Mouse (Mus musculus): Measurements from ENCODE around the gene Itpr1.
"Not testable (repeated sequence)": the region's sequence is repeated elsewhere in the genome, so short reads cannot be mapped to it uniquely, and the experiment has no call there.

Gene Itpr1

DNA sequence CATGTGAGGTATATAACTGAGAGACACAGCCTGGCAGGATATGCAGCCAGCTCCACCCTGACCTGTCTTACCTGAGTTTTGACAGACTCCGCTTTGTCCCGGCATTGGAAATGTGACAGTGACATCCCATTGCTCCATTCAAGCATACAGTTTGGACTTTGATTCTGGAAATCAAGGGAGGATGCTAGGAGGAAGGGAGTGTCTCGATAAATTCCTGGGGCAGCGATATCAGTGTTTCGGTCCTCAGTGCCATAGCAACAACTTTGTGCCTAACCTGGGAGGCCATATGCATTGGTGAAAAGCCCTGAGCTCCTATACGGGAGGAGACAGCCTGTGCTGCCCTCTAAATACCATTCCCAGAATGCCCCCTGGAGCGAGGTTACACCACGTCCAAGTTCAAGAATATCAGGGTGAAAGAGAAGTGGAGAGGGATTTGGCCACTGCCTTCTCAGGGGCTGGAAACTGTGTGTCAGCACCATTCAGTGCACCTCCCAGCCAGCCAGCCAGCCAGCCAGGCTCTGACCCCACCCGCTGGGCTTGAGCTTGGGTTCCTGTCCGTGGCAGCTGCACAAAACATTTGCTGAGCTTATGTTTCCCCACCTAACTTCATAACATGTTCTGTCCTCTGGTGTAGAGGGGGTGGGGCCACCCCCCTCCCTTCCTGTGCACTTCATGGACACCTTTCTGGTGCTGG lies 319.7 kb downstream of the Itpr1 start:
- DNase-seq (ENCODE audit: inconsistent age in 2 of 2, low spot score in 1 of 2), result peak in 1 of 2 experiments; percentile 46

DNA sequence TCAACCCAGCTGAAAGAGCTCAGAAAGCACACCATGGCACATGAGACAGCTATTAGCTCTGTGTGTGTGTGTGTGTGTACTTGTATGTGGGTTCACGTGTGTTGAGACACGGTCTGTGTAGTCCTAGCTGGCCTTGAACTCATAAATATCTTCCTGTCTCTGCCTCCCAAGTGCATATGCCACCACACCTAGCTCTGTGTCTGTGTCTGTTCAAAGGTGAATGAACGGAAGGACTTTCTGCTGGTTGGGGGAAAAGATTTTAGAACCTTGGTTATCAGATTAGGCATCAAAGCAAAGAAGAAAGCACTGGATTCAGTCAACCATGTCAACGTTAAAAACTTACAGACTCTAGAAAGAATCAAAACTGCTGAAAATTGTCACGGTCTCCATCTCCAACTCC lies 321.2 kb downstream of the Itpr1 start:
- no peak for DNase-seq (ENCODE audit: inconsistent age in 2 of 2, low spot score in 1 of 2)

DNA sequence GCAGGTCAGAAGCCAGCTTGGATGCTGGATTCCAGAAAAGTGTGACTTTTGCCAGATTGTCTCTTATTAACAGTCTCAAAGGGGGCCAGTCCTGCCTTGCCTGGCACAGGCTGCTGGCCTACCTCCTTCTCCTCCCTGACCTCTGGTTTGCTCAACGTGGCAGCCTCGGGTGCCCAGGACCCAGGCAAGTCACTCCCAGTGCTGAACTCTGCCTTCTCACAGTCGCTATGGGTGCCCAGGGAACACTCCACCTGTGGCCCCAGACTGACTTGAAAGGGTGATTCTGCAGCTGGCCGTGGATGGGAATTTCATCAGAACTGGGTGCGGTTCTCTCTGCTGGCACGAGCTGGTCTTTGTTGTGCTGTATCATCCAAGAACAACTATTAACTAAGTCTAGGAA lies 321.7 kb downstream of the Itpr1 start:
- peak in 1 of 2 experiments; percentile 69 for DNase-seq (ENCODE audit: inconsistent age in 2 of 2, low spot score in 1 of 2)

DNA sequence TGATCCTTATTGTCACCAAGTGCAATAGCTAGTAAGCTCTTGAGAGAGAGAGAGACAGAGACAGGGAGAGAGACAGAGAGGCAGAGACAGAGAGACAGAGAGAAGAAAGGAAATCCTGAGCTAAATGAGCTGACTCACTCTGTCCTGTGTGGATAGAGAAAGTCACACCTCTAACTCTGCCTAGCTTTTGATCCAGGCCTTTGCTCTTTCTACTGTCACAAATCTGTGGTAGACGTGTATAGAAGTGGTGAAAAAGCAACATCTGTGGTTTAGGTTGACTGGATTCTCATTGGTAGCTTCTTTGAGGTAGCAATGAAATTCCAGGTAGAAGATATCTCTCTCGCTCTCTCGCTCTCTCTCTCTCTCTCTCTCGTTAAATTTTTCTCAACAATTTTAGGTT lies 322.4 kb downstream of the Itpr1 start:
- DNase-seq (ENCODE audit: inconsistent age in 2 of 2, low spot score in 1 of 2), result no peak

DNA sequence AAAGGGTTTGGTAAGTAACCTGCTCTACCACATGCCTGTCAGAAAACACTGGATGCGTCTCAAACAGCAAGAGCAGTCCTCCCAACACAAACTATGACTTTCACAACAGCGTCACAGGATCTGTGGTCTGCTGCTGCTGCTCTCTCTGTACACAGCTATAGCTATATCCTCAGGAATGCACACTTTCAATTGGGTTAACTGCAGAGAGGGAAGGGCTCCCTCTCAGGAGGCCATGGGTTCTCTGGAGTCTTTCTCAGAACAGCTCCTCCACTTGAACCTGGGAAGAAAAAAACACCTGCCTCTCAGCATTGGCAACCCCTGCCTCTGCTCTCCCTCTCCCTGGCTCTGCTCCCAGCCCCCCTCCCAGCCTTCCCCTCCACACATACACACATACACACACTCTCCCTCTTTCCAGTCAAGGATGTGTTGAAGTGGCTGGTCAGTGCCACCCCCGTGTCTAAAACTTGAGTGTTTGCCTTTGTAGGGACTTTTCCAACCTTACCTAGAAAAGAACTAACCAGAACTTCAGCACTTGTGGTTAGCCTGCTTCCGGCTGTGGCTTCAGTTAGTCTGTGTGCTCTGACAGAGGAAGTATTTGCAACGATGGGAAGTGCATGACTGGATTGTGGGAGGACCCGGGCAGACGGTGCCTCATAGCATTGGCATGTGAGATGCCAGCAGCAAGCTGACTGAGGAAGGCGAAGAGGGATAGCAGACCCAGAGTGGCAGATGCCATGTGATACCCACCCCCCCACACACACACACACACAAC lies 323.8 kb downstream of the Itpr1 start:
- peak in 1 of 2 experiments; percentile 24 for DNase-seq (ENCODE audit: inconsistent age in 2 of 2, low spot score in 1 of 2)

DNA sequence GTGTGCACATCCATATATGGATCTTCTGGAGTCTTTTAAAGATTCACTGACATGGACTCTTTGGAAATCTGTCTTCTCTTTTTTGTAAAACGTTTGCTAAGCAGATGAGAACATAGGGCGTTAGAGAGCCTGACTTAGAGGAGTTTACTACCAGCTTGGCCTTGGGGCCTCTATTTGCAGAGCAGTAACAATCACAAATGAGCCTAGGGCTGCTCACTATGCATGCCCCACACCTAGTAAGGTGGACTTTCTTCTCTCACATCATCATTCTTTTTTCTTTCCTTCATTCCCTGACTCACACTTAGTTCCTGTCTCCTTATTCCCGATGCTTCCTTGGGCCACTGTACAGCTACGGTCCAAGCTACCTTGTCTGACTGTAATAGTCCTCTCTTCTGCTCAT lies 325.5 kb downstream of the Itpr1 start:
- no peak for DNase-seq (ENCODE audit: inconsistent age in 2 of 2, low spot score in 1 of 2)

DNA sequence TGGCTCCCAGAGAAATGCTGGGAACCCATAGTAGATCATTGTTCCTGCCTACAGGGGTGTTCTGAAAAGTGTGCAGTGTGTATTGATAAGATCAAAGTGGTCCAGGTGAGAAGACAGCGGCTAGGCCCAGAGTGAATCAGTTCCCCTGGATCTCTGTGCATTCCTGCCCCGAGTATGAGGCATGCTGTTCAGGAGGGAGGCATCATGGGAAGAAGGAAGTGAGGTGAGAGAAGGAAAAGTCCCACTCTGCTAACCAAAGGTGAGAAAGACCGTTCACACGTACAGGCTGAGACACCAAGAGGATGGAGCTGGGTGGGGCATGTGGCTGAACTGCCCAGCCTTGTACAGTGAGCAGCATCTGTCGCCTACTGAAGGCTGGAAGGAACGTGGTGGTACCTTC lies 327.5 kb downstream of the Itpr1 start:
- no peak for DNase-seq (ENCODE audit: inconsistent age in 2 of 2, low spot score in 1 of 2)

DNA sequence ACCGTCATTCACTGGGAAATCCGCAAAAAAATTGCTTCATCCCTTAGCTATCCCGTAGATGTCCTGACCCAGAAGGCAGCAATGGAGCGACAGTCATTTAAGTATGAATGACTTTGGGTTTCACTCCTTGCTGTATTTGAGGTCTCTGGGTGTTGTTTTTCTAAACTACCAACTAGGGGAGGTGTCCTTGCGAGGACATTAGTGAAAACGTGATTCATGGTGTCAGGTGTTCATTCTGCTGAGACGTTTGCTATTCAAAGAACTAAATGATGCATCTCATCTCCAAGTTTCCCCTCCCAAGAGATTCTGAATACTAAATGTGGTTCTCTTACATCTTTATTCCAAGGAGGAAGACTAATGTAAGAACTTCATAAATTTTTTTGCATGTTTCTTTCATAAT lies 332.0 kb downstream of the Itpr1 start:
- no peak for DNase-seq (ENCODE audit: inconsistent age in 2 of 2, low spot score in 1 of 2)

DNA sequence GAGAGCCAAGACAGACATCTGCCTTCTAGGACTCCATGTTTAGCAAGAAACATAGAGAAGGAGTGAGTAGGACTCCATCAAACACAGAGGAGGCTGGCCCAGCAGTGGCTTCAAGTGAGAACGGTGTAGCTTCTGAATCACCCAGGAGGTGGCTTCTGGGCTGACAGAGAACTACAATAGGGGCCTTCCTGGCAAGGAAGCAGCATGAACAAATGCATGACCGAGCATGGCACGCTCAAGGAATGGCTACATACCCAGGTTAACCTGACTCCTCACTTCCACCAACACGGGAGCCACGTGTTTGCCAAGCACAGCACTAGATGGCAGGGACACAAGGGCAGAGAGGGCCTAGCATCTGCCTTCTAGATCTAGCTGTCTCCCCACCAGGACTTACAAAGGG lies 332.6 kb downstream of the Itpr1 start:
- DNase-seq (ENCODE audit: inconsistent age in 2 of 2, low spot score in 1 of 2), result no peak

DNA sequence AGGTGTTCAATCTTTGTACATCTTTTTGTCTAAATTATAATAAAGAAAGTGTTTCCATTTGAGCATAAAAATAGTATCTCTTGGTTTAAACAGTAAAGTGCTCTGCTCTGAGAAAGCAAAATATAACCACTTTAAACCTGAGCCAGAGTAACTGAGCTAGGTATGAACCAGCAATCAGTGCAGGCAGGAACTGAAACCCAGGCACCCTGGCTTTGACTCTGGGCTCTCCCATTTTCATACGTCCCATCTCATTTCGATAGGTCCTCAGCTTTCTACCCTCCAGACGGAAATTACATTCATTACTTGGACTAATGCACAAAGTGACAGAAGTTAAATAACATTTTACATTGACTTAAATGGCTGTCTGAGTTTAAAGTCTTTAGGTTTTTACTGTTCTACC lies 335.5 kb downstream of the Itpr1 start:
- no peak for DNase-seq (ENCODE audit: inconsistent age in 2 of 2, low spot score in 1 of 2)

DNA sequence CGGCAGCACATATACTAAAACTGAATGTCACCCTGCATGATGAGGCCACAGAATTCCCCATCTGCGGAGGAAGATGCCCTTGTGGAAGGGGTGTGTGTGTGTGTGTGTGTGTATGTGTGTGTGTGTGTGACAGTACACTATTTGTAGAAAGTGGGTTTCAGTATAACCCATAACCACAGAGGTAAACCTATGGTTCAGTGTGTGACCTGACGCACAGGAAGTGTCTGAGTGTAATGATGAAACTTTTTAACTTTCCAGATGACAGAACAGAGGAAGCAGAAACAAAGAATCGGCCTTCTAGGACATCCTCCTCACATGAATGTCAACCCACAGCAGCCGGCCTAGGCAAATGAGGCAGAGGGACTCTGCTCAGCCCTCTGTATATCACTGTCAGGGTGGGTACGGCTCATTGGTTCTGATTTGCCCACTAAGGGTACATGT lies 336.6 kb downstream of the Itpr1 start:
- no peak for DNase-seq (ENCODE audit: inconsistent age in 2 of 2, low spot score in 1 of 2)

DNA sequence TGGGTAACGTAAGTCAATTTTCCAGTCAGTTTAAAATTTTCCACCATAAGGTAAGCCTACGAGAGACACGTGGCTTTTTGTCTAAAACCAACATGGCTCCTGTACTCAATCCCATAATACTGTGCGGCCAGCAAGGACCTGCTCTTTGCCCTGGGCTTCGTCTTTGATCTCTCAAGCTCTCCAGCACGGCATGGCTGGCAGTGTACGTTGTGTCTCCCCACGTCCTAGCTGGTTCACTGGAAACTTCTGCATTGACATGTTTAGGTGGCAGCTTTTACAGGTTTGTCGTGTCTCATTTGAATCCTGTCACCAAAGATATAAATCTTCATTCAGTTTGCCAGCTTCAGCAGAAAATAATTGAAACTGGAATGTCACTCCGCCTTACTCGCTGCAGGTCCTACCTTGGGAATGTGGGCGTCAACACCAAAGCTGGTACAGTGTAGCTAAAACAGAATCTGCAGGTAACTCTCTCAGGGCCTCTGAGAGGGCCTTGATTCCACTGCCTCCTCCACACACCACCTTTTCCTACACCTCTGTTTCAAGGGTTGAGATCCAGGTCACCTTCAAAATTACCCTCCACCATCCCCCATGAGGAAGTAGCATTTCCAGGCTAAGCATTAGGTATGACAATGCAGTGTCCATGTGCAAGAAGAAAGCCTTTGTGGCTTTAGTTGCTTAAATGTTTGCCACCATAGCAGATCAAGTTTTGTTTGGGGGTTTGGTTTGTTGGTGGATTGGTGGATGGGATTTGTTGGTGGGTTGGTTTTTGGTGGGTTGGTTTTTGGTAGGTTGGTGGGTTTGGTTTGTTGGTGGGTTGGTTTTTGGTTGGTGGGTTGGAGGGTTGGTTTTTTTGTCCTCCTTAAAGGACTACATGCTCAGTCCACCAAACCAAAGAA lies 339.1 kb downstream of the Itpr1 start:
- no peak for DNase-seq (ENCODE audit: inconsistent age in 2 of 2, low spot score in 1 of 2)

DNA sequence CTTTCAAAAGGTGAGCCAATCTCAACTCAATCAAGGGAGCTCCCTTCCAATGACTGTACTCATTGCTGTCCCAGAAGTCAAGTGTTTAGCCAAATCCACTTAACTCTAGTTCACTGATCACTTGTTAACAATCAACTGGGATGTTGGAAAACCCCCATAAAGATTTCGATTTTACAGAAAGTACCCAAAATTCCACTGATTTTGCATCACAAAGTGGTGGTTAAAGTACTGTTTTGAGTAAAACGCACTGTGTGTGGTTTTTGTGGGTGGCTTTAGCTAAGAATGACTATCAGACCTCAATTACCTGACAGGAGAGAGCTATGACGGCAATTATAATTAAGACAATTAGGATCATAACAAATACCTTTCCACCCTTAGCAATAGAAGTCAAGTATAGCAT lies 340.1 kb downstream of the Itpr1 start:
- DNase-seq (ENCODE audit: inconsistent age in 2 of 2, low spot score in 1 of 2), result no peak

DNA sequence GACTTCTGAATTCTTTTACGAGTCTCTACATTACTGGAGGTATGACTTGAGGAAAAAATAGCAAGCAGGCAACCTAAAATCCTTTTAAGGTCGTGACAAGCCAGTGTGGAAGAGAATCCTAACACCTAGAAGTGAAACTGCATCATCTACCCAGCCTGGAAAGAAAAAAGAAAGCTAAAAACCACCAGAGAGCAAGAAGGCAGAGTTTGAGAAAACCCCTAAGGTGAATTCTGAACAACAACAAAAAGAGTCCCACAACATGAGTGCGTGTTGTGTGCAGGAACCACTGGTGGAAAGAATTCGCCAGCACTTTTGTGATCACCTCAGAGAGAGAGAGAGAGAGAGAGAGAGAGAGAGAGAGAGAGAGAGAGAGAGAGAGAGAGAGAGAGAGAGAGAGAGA lies 340.6 kb downstream of the Itpr1 start:
- no peak for DNase-seq (ENCODE audit: inconsistent age in 2 of 2, low spot score in 1 of 2)

DNA sequence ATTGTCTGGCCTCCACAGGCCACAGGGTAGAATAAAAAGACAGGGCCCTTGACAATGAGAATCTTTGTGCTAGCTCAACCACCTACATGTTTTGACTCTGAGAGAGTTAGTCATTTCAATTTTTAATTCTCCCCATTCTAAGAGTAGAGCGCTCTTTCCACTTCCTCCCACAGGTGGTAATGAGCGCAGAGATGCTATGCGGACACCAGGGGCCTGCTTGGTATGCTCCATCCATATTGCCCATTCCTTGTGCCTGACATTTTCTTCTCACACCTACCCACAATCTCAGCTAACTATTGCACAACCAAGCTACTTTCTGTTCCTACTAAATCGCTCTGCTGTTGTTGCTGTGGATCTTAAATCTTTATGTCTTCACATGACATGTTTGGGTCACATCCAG lies 341.5 kb downstream of the Itpr1 start:
- DNase-seq (ENCODE audit: inconsistent age in 2 of 2, low spot score in 1 of 2), result no peak

DNA sequence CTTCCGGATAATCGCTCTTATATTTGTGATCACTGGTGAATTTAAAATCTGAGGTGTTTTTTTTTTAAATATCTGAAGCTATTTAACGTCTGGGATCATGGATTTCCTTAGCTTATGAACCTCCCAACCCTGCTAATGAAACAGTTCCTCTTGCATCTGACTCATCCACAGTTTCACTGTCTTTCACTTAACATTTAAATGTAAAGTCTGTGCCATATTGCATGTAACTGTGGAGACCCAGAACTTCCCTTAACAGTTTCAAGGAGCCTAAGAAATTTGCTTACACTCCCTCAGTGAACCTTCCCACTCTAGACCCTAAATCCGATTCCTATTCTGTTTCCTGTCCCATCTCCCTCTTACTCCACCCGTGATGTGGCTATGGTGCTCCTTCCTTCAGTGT lies 342.0 kb downstream of the Itpr1 start:
- no peak for DNase-seq (ENCODE audit: inconsistent age in 2 of 2, low spot score in 1 of 2)

DNA sequence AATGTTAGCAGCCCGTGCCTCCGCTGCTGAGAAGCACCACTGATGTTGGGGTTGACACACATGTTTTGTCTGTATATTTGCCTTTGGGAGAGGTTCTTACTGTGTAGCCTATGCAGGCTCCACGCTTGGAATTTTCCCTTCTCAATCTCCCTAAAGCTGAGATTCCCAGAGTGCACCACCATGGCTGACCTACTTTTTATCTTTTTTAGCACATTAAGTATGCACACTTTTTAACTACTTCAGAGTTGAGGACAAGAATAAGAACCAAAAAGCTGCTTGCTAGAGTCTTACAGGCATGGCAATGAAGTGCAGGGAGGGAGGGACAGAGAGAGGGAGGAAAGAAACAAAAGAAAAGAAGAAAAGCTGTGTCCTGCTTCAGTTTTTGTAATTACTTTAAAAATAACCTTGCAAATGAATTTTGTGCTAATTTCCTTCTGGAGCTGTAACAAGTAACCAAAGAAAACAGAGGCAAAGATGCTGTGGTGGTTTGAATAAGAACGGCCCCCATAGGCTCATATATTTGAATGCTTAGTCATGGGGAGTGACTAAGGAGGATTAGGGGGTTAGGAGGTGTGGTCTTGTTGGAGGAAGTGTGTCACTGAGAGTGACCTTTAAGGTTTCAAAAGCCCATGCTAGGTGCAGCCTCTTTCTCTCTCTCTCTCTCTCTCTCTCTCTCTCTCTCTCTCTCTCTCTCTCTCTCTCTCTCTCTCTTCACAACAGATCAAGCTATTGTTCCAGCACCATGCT lies 344.9 kb downstream of the Itpr1 start:
- DNase-seq (ENCODE audit: inconsistent age in 2 of 2, low spot score in 1 of 2), result no peak

DNA sequence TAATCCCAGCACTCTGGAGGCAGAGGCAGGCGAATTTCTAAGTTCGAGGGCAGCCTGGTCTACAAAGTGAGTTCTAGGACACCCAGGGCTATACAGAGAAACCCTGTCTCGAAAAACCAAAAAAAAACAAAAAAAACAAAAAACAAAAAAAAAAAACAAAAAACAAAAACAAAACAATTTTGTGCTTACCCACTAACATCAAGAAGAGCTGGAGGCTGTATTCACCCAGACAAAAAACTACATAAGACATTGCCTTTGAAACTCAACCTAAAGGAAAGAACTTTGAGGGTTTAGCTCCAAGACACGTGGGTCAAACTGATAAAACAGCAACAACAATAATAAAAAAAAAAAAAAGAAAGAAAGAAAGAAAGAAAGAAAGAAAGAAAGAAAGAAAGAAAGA lies 346.3 kb downstream of the Itpr1 start:
- not testable (repeated sequence) for DNase-seq (ENCODE audit: inconsistent age in 2 of 2, low spot score in 1 of 2)

DNA sequence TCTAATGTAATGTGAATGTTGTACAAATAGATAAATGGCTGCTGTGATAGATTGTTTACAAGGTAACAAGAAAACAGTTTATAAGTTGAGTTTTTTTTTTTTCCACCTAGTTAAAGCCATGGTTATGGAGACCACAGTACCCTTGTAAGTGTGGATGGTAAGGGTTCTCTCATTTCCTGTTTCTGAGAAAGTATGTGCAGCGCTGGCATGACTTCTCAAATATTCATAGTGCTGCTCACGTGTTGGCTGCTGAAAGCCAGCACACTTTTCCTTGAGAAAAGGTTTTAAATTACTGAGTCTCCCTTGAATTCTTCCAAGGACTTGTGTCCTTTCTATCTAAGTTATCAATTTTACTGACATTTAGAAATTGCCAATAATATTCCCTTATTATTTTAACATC lies 350.1 kb downstream of the Itpr1 start:
- DNase-seq (ENCODE audit: inconsistent age in 2 of 2, low spot score in 1 of 2), result no peak

DNA sequence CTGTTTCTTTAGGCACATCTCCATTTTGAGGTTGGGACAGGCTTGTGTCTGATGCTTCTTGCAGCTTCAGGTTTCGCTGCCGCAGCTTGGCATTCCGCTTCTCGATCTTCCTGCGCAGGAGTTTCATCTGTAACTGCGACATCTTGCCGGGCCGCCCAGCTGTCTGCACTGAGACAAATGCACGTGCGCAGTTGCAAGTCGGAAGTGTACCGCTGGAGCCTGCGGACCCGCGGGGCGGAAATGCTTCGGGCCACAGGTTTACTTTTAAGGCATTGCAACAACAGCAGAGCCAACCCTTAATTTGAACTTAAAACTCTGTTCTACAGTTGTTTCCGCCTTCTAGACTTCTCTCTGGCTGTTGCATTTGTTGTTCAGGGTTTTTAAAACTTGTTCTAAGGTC lies 352.6 kb downstream of the Itpr1 start:
- not testable (repeated sequence) for DNase-seq (ENCODE audit: inconsistent age in 2 of 2, low spot score in 1 of 2)

DNA sequence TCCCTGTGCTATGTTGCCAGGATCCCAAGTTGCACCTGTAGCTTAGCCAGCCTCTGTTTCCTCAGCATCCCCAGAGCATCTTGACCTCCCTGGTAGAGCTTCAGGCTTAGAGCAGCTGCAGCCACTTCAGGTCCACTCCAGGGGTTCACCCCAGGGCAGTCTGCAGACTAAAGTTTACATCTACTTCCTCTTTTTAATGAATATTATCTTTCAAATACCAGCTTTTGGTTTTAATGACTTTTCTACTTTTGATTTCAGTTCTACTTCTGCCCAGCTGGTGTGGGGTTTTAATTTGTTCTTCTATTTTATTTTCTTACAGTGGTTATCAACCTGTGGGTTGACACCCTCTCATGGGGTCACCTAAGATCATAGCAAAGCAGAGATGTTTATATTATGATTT lies 353.7 kb downstream of the Itpr1 start:
- DNase-seq (ENCODE audit: inconsistent age in 2 of 2, low spot score in 1 of 2), result no peak

Data from adrenal gland, adult (tissue).